Mouse (Mus musculus): ENCODE data around the gene Pdhx.

GRCm38 (mm10) chr2:103068602-103069001 is 4.7 kb downstream of the Pdhx start:
- no peak for TF ChIP-seq CTCF (IDR thresholded peaks at IDR 0.05; ENCODE audit: borderline replicate concordance, insufficient read depth, low read length)
- no peak for TF ChIP-seq POLR2A (IDR thresholded peaks at IDR 0.05; ENCODE audit: low read depth, low read length)
